Mouse (Mus musculus) MEL (cell line): ENCODE measurements around the gene Mlip. TPM values are rescaled to one million over a fixed set of nuclear protein-coding genes. Genes with fewer than 3 reads are reported as not detected.

Source experiments
- DNase-seq: peaks from one replicate; pipeline ENCODE4 v3.0.0; 2011; ENCODE audit warnings: low read depth, low spot score
- H3K27ac ChIP-seq: 2 replicates; pipeline ENCODE4 v1.5.1; 2012; ENCODE audit warnings: low read depth, mild to moderate bottlenecking, control low read depth, low read length, moderate library complexity; ENCODE audit not compliant: control insufficient read depth
- H3K27me3 ChIP-seq, 2 experiments: fragments of 150-350 bp in 1 of 2; sonication (generic) in 1 of 2; 2 replicates each; pipeline ENCODE4 v1.6.1; 2012; ENCODE audit warnings: low read length in 2 of 2, mild to moderate bottlenecking in 2 of 2, improper control_type of control experiment in 1 of 2, moderate library complexity in 1 of 2; ENCODE audit not compliant: insufficient read depth in 2 of 2, control insufficient read depth in 1 of 2
- H3K36me3 ChIP-seq, 2 experiments: 2 replicates each; pipeline ENCODE4 v1.6.1; 2012 to 2014; ENCODE audit warnings: low read length in 2 of 2, improper control_type of control experiment in 1 of 2, inconsistent platforms in 1 of 2, mild to moderate bottlenecking in 1 of 2; ENCODE audit not compliant: insufficient read depth in 2 of 2, control insufficient read depth in 1 of 2
- H3K4me1 ChIP-seq, 2 experiments: fragments of 150-350 bp in 1 of 2; sonication (generic) in 1 of 2; 2 replicates each; pipeline ENCODE4 v1.6.1; 2012; ENCODE audit warnings: low read length in 2 of 2, improper control_type of control experiment in 1 of 2, mild to moderate bottlenecking in 1 of 2; ENCODE audit not compliant: insufficient read depth in 2 of 2, control insufficient read depth in 1 of 2
- H3K4me3 ChIP-seq, 2 experiments: fragments of 150-350 bp in 1 of 2; sonication (generic) in 1 of 2; 2 replicates each; pipeline ENCODE4 v1.5.1; 2012; ENCODE audit warnings: low read depth in 2 of 2, low read length in 2 of 2, mild to moderate bottlenecking in 2 of 2, moderate library complexity in 2 of 2, control low read depth in 1 of 2, improper control_type of control experiment in 1 of 2; ENCODE audit not compliant: control insufficient read depth in 1 of 2, insufficient read depth in 1 of 2
- H3K79me2 ChIP-seq: 2 replicates; pipeline ENCODE4 v1.6.1; 2012; ENCODE audit warnings: mild to moderate bottlenecking, low read length, moderate library complexity; ENCODE audit not compliant: control insufficient read depth, poor library complexity, insufficient read depth
- H3K9ac ChIP-seq: 2 replicates; pipeline ENCODE4 v1.6.1; 2012; ENCODE audit warnings: low read depth, mild to moderate bottlenecking, control low read depth, low read length, moderate library complexity; ENCODE audit not compliant: control insufficient read depth, poor library complexity, severe bottlenecking
- H3K9me3 ChIP-seq: fragments of 150-350 bp; sonication (generic); replicated peaks from 2 replicates; pipeline ENCODE4 v1.6.1; 2012; ENCODE audit warnings: mild to moderate bottlenecking, low read length, improper control_type of control experiment, moderate library complexity; ENCODE audit not compliant: insufficient read depth
- CTCF ChIP-seq, 3 experiments: IDR thresholded peaks in 2 of 3; conservative IDR thresholded peaks in 1 of 3; 2 replicates each; pipeline ENCODE4 v1.5.1; 2011 to 2012; ENCODE audit warnings: low read length in 3 of 3, low read depth in 2 of 3, mild to moderate bottlenecking in 2 of 3, improper control_type of control experiment in 1 of 3, inconsistent platforms in 1 of 3, mixed read lengths in 1 of 3, moderate library complexity in 1 of 3; ENCODE audit not compliant: control insufficient read depth in 1 of 3, insufficient read depth in 1 of 3, poor library complexity in 1 of 3, severe bottlenecking in 1 of 3
- E2F4 ChIP-seq: IDR thresholded peaks from 2 replicates; pipeline ENCODE4 v1.6.1; 2011; ENCODE audit warnings: low read depth, low read length, improper control_type of control experiment, borderline replicate concordance
- EP300 ChIP-seq, 2 experiments: IDR thresholded peaks; 2 replicates each; pipeline ENCODE4 v1.6.1; 2011; ENCODE audit warnings: improper control_type of control experiment in 2 of 2, low read length in 2 of 2, low read depth in 1 of 2, mild to moderate bottlenecking in 1 of 2
- GABPA ChIP-seq: IDR thresholded peaks from 2 replicates; pipeline ENCODE4 v1.6.1; 2012; ENCODE audit warnings: low read depth, mild to moderate bottlenecking, inconsistent platforms, low read length, improper control_type of control experiment, moderate library complexity
- HCFC1 ChIP-seq: IDR thresholded peaks from 2 replicates; pipeline ENCODE4 v1.6.1; 2012; ENCODE audit warnings: low read depth, mild to moderate bottlenecking, inconsistent platforms, low read length, improper control_type of control experiment, moderate library complexity
- KAT2A ChIP-seq: conservative IDR thresholded peaks from 2 replicates; pipeline ENCODE4 v1.6.1; 2012; ENCODE audit warnings: low read depth, low read length, improper control_type of control experiment, inconsistent platforms
- MXI1 ChIP-seq: IDR thresholded peaks from 2 replicates; pipeline ENCODE4 v1.6.1; 2011; ENCODE audit warnings: mild to moderate bottlenecking, low read depth, low read length, improper control_type of control experiment
- MYB ChIP-seq: IDR thresholded peaks from 2 replicates; pipeline ENCODE4 v1.6.1; 2011; ENCODE audit warnings: mild to moderate bottlenecking, low read depth, low read length, improper control_type of control experiment
- POLR2AphosphoS5 ChIP-seq: IDR thresholded peaks from 2 replicates; pipeline ENCODE4 v1.6.1; 2012; ENCODE audit warnings: low read depth, borderline replicate concordance, mild to moderate bottlenecking, inconsistent platforms, low read length, moderate library complexity, mixed read lengths
- TCF12 ChIP-seq: IDR thresholded peaks from 2 replicates; pipeline ENCODE4 v1.6.1; 2014; ENCODE audit warnings: low read depth, mild to moderate bottlenecking, inconsistent platforms, low read length, improper control_type of control experiment, moderate library complexity
- USF1 ChIP-seq: IDR thresholded peaks from 2 replicates; pipeline ENCODE4 v1.6.1; 2014; ENCODE audit warnings: low read depth, mild to moderate bottlenecking, inconsistent platforms, low read length, improper control_type of control experiment, moderate library complexity
- USF2 ChIP-seq, 2 experiments: IDR thresholded peaks; 2 replicates each; pipeline ENCODE4 v1.6.1; 2011 to 2012; ENCODE audit warnings: improper control_type of control experiment in 2 of 2, low read length in 2 of 2, borderline replicate concordance in 1 of 2, inconsistent platforms in 1 of 2, low read depth in 1 of 2, mild to moderate bottlenecking in 1 of 2; ENCODE audit not compliant: insufficient read depth in 1 of 2
- ZC3H11A ChIP-seq: IDR thresholded peaks from 2 replicates; pipeline ENCODE4 v1.6.1; 2012; ENCODE audit warnings: low read depth, mild to moderate bottlenecking, inconsistent platforms, low read length, improper control_type of control experiment
- ZKSCAN1 ChIP-seq: IDR thresholded peaks from 2 replicates; pipeline ENCODE4 v1.6.1; 2012; ENCODE audit warnings: low read depth, mild to moderate bottlenecking, inconsistent platforms, low read length, improper control_type of control experiment, moderate library complexity
- ZMIZ1 ChIP-seq: IDR thresholded peaks from 2 replicates; pipeline ENCODE4 v1.6.1; 2012; ENCODE audit warnings: low read depth, mild to moderate bottlenecking, inconsistent platforms, low read length, improper control_type of control experiment, moderate library complexity
- polyA plus RNA-seq, 2 experiments: library from polyadenylated mRNA; stranded (reverse) in 1 of 2; unstranded in 1 of 2; fragments of >175 nt in 1 of 2; fragments of >200 nt in 1 of 2; gene quantifications; 2 replicates each; pipeline versions ENCODE4 v1.2.1 to v1.2.4; 2012; ENCODE audit warnings: low replicate concordance in 2 of 2, low read depth in 1 of 2; ENCODE audit not compliant: insufficient read length in 2 of 2, insufficient read depth in 1 of 2, missing spikeins in 1 of 2
- total RNA-seq: library from RNA; depleted of rRNA; stranded (reverse); fragments of 300-350 nt; gene quantifications from 2 replicates; pipeline ENCODE4 v1.2.3, GENCODE M21; 2012; rRNA removed

Gene Mlip
- total and polyA plus RNA-seq, 3 experiments = 0.04 TPM; not detected in 2

DNA sequence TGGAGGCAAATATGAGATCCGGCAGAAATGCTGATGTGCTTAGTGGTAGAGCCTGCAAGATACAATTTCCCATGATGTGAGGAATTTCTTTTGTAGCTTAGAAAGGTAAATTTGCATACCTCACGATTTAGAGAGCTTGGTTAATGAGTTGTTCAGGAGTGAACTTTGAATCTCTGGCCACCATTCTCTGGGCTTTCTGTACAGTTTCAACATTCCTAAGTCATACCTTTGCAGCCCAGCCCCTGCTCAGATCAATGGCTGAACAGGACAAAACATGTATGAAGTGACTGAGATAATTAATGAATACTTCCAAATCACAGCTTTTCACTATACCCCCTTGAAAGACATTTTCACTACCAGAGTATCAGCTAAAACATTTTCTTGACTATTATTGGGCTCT, 281.1 kb downstream of the Mlip start:
- Histone ChIP-seq H3K79me2 (no peaks in the 10 kb centered on the region), H3K9me3 (no peaks in the 10 kb centered on the region), H3K27me3 (no peaks in the 10 kb centered on the region), H3K27ac (no peak overlapping the region), H3K4me3 (no peak overlapping the region), H3K36me3 (no peaks in the 10 kb centered on the region), H3K9ac (no peak overlapping the region), H3K4me1 (no peaks in the 10 kb centered on the region)
- no peak for TF ChIP-seq E2F4
- TF ChIP-seq USF2 (IDR thresholded peaks at IDR 0.05; ENCODE audit: borderline replicate concordance in 1 of 2, insufficient read depth in 1 of 2, low read depth in 1 of 2, low read length in 2 of 2) = no peak
- TF ChIP-seq USF1 = no peak
- DNase-seq = no peak

DNA sequence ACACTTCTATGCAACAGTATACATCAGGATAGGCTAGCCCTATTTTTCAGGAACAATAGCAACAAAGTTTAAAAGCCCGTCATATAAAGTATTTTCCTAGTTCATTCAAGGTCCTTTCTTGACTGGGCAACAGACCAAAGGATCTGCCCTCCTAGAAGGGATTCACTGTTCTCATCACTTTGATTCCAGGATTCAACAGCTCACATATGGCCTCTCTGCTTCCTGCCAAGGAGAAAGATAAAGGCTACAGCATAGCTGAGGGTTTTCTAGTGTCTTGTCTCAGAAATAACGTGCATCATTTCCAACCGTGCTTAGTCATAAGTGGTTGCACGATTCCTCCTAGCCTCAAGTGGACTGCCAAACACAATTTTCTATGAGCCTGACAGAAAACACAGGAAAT, 296.2 kb downstream of the Mlip start:
- no peak overlapping the region for H3K9ac ChIP-seq
- no peaks in the 10 kb centered on the region for H3K36me3 ChIP-seq
- TF ChIP-seq TCF12 = no peak
- TF ChIP-seq EP300 (IDR thresholded peaks at IDR 0.05; ENCODE audit: low read depth in 1 of 2, low read length in 2 of 2) = no peak
- no peak for TF ChIP-seq KAT2A
- no peak for TF ChIP-seq POLR2AphosphoS5
- TF ChIP-seq ZMIZ1 = no peak
- no peak for TF ChIP-seq ZKSCAN1
- TF ChIP-seq HCFC1 = no peak
- no peak for TF ChIP-seq MXI1
- no peak for TF ChIP-seq MYB
- no peak for TF ChIP-seq ZC3H11A
- no peak for TF ChIP-seq CTCF (IDR thresholded peaks at IDR 0.05 in 2 of 3, conservative IDR thresholded peaks at IDR 0.05 in 1 of 3; ENCODE audit: control insufficient read depth in 1 of 3, insufficient read depth in 1 of 3, low read depth in 2 of 3, low read length in 3 of 3, poor library complexity in 1 of 3, severe bottlenecking in 1 of 3)
- no peaks in the 10 kb centered on the region for H3K9me3 ChIP-seq
- no peaks in the 10 kb centered on the region for H3K4me1 ChIP-seq
- H3K79me2 ChIP-seq = no peaks in the 10 kb centered on the region
- no peak overlapping the region for H3K4me3 ChIP-seq
- H3K27ac ChIP-seq = no peak overlapping the region
- H3K27me3 ChIP-seq = no peaks in the 10 kb centered on the region
- DNase-seq = no peak

DNA sequence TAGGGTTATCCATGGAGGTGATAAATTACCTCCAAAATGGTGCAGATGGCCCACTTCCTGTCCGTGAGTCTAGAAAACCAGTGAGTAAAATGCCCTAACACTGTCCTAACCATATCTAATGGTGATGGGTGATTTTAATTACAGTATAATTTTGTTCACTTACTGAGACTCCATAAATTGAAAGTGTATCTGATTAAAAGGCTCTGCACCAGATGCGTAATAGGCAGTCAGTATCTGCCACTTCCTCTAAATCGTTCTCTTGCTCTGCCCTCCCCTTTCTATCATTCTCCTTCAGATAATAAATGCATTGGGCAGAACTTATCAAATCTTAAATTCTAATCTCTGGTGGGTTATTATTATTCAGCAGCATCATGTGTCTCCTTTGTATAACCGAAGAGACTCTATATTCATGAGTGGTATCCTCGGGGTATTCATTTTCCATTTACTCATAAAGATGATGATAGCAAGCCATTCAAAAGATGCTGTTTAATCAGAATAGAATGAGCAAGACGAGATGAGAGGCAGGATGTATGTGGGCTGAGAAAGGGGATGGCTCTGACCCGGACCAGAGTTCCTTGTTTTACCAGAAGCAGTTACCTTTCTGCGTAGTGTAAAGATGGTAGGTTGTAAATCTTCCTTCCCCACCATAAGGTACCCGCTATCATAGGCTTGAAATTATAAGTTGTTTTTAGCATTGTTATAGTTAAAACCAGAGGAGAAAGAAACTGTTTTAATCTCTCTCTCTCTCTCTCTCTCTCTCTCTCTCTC, 298.2 kb downstream of the Mlip start:
- Histone ChIP-seq H3K27ac (no peak overlapping the region), H3K4me3 (no peak overlapping the region), H3K36me3 (no peaks in the 10 kb centered on the region), H3K9me3 (no peaks in the 10 kb centered on the region), H3K4me1 (no peaks in the 10 kb centered on the region), H3K79me2 (no peaks in the 10 kb centered on the region), H3K27me3 (no peaks in the 10 kb centered on the region), H3K9ac (no peak overlapping the region)
- no peak for DNase-seq
- no peak for TF ChIP-seq ZMIZ1
- TF ChIP-seq GABPA = no peak

Other genes with a start within 250 kb of the Mlip start
- gene Lrrc1, start 191.9 kb upstream of the Mlip start, total RNA-seq = 5.3 and 5.7 TPM in 2 replicates
- 10 to 100 TPM in 1 of 2 experiments, not detected in 1; 12.1 TPM for gene Lrrc1, start 191.9 kb upstream of the Mlip start, polyA plus RNA-seq